Mouse (Mus musculus) spleen, adult 12 weeks (tissue): ENCODE measurements around the gene Mri1.

Experiments used
- DNase-seq: peaks from one replicate; pipeline ENCODE4 v3.0.0; 2022; ENCODE audit warnings: low spot score

Mri1 gene

DNA sequence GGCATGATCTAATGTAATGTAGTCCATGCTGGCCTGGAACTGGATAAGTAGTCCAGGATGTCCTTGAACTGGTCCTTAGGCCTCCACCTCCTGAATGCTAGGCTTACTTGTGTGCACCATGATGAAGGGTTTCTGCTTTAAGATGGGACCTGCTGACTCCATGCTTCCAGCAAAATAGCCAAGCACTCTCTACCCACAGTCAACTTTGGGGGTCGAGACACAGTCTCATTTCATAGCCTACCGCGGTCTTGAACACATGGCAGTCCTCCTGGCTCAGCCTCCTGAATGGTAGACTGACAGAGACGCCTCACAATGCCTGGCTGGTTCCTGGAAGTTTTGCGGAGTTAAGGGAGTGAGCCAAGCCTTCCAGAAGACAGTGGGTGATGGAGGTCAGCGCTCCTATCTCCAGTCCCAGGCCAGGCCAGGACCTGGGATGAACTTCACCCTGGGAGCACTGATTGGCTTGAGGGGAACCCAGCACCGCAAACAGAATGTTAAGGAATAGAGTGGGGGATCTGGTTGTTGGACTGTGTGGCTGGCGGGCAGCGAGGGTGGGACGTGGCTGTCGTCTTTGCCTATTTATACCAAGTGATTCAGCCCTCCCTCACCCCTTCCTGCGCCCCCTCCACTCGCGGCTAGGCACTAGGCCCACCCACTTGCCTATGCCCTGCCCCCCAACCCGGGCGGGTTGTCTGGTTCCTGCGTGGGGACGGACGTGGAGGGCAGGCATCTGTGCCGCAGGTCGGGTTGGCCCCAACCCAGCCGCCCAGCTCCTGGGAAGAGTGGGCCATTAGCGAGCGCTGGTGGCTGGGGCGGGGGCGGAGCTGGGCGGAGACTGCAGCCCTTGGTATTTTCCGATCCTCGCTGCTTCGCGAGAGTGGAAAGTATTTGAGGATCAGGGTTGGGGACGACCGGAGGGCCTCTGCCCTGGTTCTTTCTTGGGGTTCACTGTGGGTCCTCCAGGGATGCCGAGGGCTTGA is 53.9 kb downstream of the Mri1 start:
- DNase-seq: peak; percentile 58

GRCm38 (mm10) chr8:84202466-84202865 is 54.7 kb downstream of the Mri1 start:
- DNase-seq: no peak

DNA sequence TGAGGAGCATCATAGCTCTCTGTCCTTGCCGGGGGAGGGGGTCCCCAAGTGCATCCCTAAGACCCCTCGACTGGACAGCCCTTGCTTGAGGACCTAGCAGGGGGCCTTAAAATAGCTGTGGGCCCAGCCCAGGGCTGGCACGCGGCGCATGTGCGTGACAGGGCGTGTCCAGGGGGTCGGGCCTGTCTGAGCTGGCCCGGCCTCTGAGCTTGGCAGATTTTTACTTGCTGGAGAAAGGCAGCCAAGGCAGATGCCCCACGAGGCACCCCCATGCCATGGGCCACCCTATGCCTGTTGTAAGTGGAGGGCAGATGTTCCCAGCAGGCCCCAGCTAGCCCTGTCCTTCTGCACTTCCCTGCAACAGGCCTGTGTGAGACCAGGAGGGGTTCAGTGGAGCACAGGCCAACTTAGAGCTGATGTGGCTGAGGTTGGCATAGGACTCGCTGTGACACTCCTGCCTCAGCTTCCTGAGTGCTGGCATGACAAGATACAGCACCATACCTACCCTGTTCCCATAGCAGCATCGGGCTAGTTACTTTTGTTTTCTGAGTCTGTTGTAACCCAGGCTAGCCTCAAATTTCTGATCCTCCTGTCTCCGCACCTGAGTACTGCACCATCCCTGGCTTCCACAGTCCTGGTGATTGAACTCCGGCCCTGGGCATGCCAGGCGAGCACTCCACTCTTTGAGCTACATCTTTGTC is 55.4 kb downstream of the Mri1 start:
- no peak for DNase-seq

DNA sequence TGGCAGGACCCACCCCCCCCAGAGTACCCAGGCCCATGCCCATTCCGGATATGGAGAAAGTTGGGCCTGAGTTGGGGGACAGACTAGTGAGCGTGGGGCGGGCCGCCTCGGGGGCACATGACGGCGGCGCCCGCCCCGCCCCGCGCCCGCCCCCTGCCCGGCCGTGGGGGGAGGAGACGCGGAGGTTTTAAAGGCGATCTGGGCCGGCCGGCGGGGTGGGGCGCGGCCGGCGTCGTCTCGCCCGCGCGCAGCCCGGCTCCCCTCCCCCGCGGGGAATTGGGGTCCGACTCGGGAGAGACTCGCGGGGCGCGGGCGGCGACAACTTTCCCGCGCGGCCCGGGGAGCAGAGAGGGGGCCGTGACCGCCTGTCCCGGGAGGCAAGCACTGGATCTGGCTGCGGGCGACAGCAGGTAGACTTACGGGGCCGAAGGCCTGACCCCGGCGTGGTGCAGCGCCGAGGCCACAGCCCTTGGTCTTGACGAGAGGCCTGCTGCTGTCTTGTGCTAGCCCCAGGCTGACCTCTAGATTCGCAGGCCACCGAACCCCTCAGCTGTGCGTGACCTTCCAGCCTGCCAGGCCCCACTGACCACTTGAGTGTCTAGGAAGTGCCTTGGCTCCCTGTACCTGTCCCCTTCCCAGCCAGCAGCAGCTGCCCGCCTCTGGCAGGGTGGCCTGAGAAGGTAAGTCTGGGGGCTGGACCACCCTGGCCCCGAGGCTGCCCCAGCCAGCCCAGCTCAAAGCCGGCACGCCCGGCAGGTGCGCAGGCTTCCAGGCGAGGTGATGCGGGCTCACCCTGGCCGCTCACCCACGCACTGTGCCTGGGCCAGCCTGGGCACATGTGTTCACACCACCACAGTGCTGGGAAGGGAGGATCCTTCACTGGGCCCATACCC is 56.2 kb downstream of the Mri1 start:
- DNase-seq: no peak

DNA sequence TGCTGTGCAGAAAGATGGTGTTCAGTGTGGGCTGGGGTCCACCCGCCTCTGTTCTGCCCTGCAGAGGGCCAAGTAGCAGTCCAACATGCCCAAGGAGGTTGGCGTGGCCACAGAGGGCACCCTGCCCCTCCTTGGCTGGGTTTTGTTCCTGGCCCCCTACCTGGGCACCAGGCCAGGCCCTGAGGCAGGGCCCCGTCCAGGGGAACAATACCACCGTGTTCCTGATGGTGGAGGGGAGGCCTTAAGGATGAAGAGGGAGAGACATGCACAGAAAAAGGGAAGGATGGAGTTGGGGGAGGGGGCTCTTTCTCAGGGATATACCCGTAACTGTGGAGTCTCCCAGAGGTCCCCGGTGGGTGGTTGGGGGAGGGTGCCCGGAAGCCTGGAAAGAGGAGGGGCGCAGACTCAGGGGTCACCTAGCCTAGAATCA is 57.0 kb downstream of the Mri1 start:
- no peak for DNase-seq
